Comparison of ENCODE assay signal across 25 mouse cellular contexts in the genomic region with DNA sequence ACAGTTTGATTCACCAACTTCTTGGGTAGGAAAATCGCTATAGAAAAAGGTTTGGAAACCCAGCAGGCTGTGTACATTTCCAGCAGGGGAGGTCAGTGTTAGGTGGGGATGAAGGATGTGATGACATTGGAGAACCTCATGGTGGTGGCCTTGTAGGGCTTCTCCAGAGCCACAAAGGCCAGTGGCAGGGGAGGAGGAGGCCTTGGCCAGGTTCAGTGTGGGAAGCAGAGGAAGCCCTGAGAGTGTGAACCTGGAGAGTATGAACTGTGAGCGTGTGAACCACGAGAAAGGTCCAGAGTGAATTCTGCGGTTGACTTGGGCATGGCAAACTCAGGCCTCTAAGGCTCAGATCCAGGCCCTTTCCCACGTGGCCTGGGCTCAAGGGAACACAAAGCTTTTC.
"Had no signal": no experiment of that assay in that cellular context is flagged by ENCODE, and none has a peak within 500 bp of the region (broad histone marks: within the 10 kb centered on the region; RNA-seq: fewer than 3 reads in every experiment).

No protein-coding gene starts in this region.

- H3K27ac ChIP-seq: heart, adult 2 months; heart, embryonic 13.5 days; heart, embryonic 15.5 days; hindbrain, embryonic 13.5 days; hindbrain, embryonic 15.5 days; hindbrain, postnatal 0 days; kidney, embryonic 15.5 days; kidney, postnatal 0 days; limb, embryonic 13.5 days; limb, embryonic 15.5 days had no signal

- H3K4me1 ChIP-seq: heart, embryonic 15.5 days; hindbrain, embryonic 13.5 days; hindbrain, embryonic 15.5 days; kidney, embryonic 15.5 days; limb, embryonic 13.5 days had no signal

- H3K9me3 ChIP-seq: heart, embryonic 13.5 days; heart, embryonic 15.5 days; hindbrain, embryonic 13.5 days; hindbrain, embryonic 15.5 days; kidney, embryonic 15.5 days; limb, embryonic 13.5 days; limb, embryonic 15.5 days had no signal

- H3K4me3 ChIP-seq: heart, adult 2 months; heart, embryonic 13.5 days; heart, embryonic 15.5 days; hindbrain, embryonic 13.5 days; hindbrain, embryonic 15.5 days; kidney, embryonic 15.5 days; limb, embryonic 13.5 days; limb, embryonic 15.5 days had no signal

- H3K36me3 ChIP-seq: heart, embryonic 13.5 days; heart, embryonic 15.5 days; hindbrain, embryonic 15.5 days; kidney, embryonic 15.5 days had no signal

- DNase-seq: gastrocnemius, postnatal 14 days; gastrocnemius, postnatal 36 days; heart, adult 11 months; heart, adult 2 months; heart, postnatal 14 days; heart, postnatal 36 days; kidney, adult 11 months; kidney, adult 2 months; kidney, adult 9 months; kidney, postnatal 14 days; kidney, postnatal 36 days; layer of hippocampus, adult 9-11 months; layer of hippocampus, postnatal 36 days; left cerebral cortex, postnatal 4 days had no signal

- H3K9ac ChIP-seq: heart, embryonic 13.5 days; heart, embryonic 15.5 days; hindbrain, embryonic 13.5 days; hindbrain, embryonic 15.5 days; kidney, embryonic 15.5 days; limb, embryonic 13.5 days; limb, embryonic 15.5 days had no signal

- H3K27me3 ChIP-seq: heart, embryonic 13.5 days; heart, embryonic 15.5 days; hindbrain, embryonic 13.5 days; hindbrain, embryonic 15.5 days; kidney, embryonic 15.5 days; limb, embryonic 13.5 days; limb, embryonic 15.5 days had no signal

- H3K4me2 ChIP-seq: heart, embryonic 11.5 days; heart, embryonic 13.5 days; heart, embryonic 15.5 days; hindbrain, embryonic 13.5 days; hindbrain, embryonic 15.5 days; kidney, embryonic 15.5 days; limb, embryonic 13.5 days; limb, embryonic 15.5 days had no signal

- ATAC-seq: hindbrain, postnatal 0 days; intestine, embryonic 16.5 days had no signal
